Mouse (Mus musculus) thymus, adult 2 months (tissue): ENCODE measurements around the gene Plekha6. TPM values are rescaled to one million over a fixed set of nuclear protein-coding genes. Genes with fewer than 3 reads are reported as not detected.
A peak's percentile ranks its signal among the peaks of the same experiment; 100 is the strongest.

ENCODE experiments used
- DNase-seq: peaks from one replicate; pipeline ENCODE4 v3.0.0; 2021
- H3K27ac ChIP-seq: fragments of 200-500 bp; 2 replicates; pipeline ENCODE4 v1.5.1; 2012; ENCODE audit warnings: low read length, control low read depth; ENCODE audit not compliant: control insufficient read depth, insufficient read depth
- H3K27me3 ChIP-seq: fragments of 200-500 bp; 2 replicates; pipeline ENCODE4 v1.6.1; 2012; ENCODE audit warnings: mild to moderate bottlenecking, low read length, moderate library complexity, mixed read lengths; ENCODE audit not compliant: control insufficient read depth, insufficient read depth
- H3K36me3 ChIP-seq: fragments of 200-500 bp; 2 replicates; pipeline ENCODE4 v1.6.1; 2012; ENCODE audit warnings: mild to moderate bottlenecking, low read length, moderate library complexity; ENCODE audit not compliant: control insufficient read depth, insufficient read depth
- H3K4me1 ChIP-seq: fragments of 200-500 bp; replicated peaks from 2 replicates; pipeline ENCODE4 v1.6.1; 2012; ENCODE audit warnings: low read length; ENCODE audit not compliant: control insufficient read depth, insufficient read depth
- H3K4me3 ChIP-seq: fragments of 200-500 bp; 2 replicates; pipeline ENCODE4 v1.5.1; 2012; ENCODE audit warnings: mild to moderate bottlenecking, low read length, control low read depth, moderate library complexity; ENCODE audit not compliant: control insufficient read depth, insufficient read depth
- CTCF ChIP-seq: fragments of 200-500 bp; IDR thresholded peaks from 2 replicates; pipeline ENCODE4 v1.5.1; 2012; ENCODE audit warnings: mild to moderate bottlenecking, control low read depth, low read length, moderate library complexity, borderline replicate concordance; ENCODE audit not compliant: control insufficient read depth, poor library complexity, insufficient read depth; ENCODE audit errors: extremely low read depth
- POLR2A ChIP-seq: fragments of 200-500 bp; IDR thresholded peaks from 2 replicates; pipeline ENCODE4 v1.6.1; 2012; ENCODE audit warnings: mild to moderate bottlenecking, low read length, control low read depth, moderate library complexity; ENCODE audit not compliant: control insufficient read depth, poor library complexity, insufficient read depth; ENCODE audit errors: extremely low read depth
- WGBS: fragments of 180-500 bp; shearing (Covaris S2); methylation state at CpG from one replicate; pipeline ENCODE4 v1.1.7; 2018; 5-methylcytosine and 5-hydroxymethylcytosine counted together
- polyA plus RNA-seq: library from polyadenylated mRNA; depleted of rRNA; stranded (reverse); fragments of >200 nt; gene quantifications from 2 replicates; pipeline ENCODE4 v1.2.3, GENCODE M21; 2012

The Plekha6 gene
- polyA plus RNA-seq, 1 experiment: 9.4 TPM

DNA sequence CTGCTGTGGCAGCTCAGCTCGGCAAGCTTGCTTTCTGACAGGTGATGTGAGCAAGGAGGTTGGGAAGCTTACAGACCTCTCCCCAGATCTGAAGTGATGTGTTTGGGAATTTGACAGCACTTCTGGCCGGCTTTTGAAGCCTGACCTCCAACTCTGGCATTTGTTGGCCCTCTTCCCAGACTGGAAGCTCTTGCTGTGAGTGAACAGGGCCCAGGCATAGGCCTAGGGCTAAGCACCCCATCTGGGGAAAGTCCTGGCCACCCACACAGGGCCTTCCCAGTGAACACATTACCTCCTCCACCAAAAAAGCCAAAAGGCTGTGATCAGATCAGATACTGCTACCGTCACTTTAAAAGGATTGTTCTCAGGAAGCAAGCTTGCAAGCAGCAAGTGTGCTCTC is 138.5 kb downstream of the Plekha6 start:
- TF ChIP-seq CTCF (no peak), POLR2A (no peak)
- no peak overlapping the region for H3K4me3 ChIP-seq
- WGBS: 89% methylated on average over 3 of the region's 3 CpGs
- DNase-seq: no peak
- H3K27ac ChIP-seq: no peak overlapping the region
- H3K36me3 ChIP-seq: no peaks in the 10 kb centered on the region
- no peaks in the 10 kb centered on the region for H3K27me3 ChIP-seq
- no peaks in the 10 kb centered on the region for H3K4me1 ChIP-seq

DNA sequence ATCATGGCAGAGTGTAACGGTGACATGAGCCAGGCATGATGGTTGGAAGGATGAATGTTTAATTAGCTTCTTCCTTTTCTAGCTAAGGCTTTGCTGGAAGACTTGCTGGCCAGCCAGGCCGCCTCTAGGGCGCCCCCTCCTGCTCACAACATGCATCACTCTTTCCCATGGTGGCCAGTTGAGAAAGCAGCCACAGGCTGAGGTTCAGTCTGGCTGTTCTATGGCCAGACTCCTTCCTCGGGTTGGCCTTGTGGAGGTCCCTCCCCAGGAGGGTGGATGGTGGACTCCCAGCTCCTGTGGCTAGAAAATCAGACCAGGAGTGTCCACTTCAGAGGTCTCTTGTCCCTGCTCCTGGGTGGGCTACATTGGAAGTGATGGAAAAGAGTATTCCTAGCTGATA is 142.8 kb downstream of the Plekha6 start:
- WGBS: 5% methylated on average over 4 of the region's 4 CpGs
- no peaks in the 10 kb centered on the region for H3K27me3 ChIP-seq
- no peak for TF ChIP-seq POLR2A
- TF ChIP-seq CTCF: peak; percentile 81
- H3K36me3 ChIP-seq: no peaks in the 10 kb centered on the region
- no peak overlapping the region for H3K4me3 ChIP-seq
- H3K4me1 ChIP-seq: no peaks in the 10 kb centered on the region
- no peak overlapping the region for H3K27ac ChIP-seq
- peak; percentile 76 for DNase-seq

DNA sequence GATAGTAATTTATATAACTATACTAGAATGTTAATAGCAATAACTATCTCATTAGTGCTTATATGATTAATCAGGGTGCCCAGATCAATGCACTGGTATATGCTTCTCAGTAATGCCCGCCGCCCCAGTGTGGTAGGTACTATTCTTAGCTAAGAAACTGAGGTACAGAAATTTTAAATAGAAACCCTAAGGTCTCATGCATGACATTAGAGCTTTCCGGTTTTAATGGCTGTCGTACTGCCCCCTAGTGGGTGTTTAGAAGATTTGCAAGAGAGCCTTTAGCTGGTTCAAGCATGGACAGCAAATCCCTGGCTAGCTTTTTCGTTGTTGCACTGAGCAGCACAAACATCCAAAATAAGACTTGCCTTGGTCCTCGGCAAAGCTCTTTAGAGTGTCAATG is 143.3 kb downstream of the Plekha6 start:
- H3K4me3 ChIP-seq: no peak overlapping the region
- no peaks in the 10 kb centered on the region for H3K4me1 ChIP-seq
- no peaks in the 10 kb centered on the region for H3K36me3 ChIP-seq
- no peak overlapping the region for H3K27ac ChIP-seq
- DNase-seq: peak; percentile 32
- H3K27me3 ChIP-seq: no peaks in the 10 kb centered on the region
- no peak for TF ChIP-seq POLR2A
- no peak for TF ChIP-seq CTCF
- 12% methylated on average over 6 of the region's 6 CpGs for WGBS

GRCm38 (mm10) chr1:133309652-133310267 is 145.8 kb downstream of the Plekha6 start, which contains the start of gene Golt1a:
Golt1a (plus strand) TSS chr1:133309800.
- Histone ChIP-seq H3K27me3 (no peaks in the 10 kb centered on the region), H3K27ac (no peak within 1 kb of the TSS), H3K4me3 (no peak within 1 kb of the TSS), H3K4me1 (no peaks in the 10 kb centered on the region), H3K36me3 (no peaks in the 10 kb centered on the region)
- DNase-seq: no peak
- TF ChIP-seq CTCF: no peak
- TF ChIP-seq POLR2A: no peak
- 89% methylated on average over 14 of the region's 14 CpGs for WGBS

GRCm38 (mm10) chr1:133311240-133311639 is 147.2 kb downstream of the Plekha6 start:
- no peak for TF ChIP-seq CTCF
- TF ChIP-seq POLR2A: no peak
- WGBS: 70% methylated on average over 4 of the region's 4 CpGs

GRCm38 (mm10) chr1:133311946-133312345 is 147.9 kb downstream of the Plekha6 start:
- Histone ChIP-seq H3K27ac (no peak overlapping the region), H3K4me1 (no peaks in the 10 kb centered on the region), H3K4me3 (no peak overlapping the region), H3K36me3 (no peaks in the 10 kb centered on the region), H3K27me3 (no peaks in the 10 kb centered on the region)
- TF ChIP-seq CTCF: no peak
- TF ChIP-seq POLR2A: no peak
- 79% methylated on average over 10 of the region's 10 CpGs for WGBS
- no peak for DNase-seq

More at GRCm38 (mm10) chr1:133311240-133311639, 147.2 kb downstream of the Plekha6 start:
- H3K27ac ChIP-seq: no peak overlapping the region
- H3K27me3 ChIP-seq: no peaks in the 10 kb centered on the region
- no peak overlapping the region for H3K4me3 ChIP-seq
- no peaks in the 10 kb centered on the region for H3K4me1 ChIP-seq
- no peaks in the 10 kb centered on the region for H3K36me3 ChIP-seq
- no peak for DNase-seq
